Mouse (Mus musculus) midbrain, embryonic 11.5 days (tissue): ENCODE data around the gene Lgals3bp. TPM values are rescaled to one million over a fixed set of nuclear protein-coding genes. Genes with fewer than 3 reads are reported as not detected.

ENCODE experiments used
- ATAC-seq: fragments of 200-750 bp; cut with Nextera tagmentation; 2 replicates; pipeline ENCODE4 v1.8.0; 2017; ENCODE audit warnings: moderate TSS enrichment, moderate library complexity; ENCODE audit not compliant: low FRiP score
- DNase-seq: peaks from one replicate; pipeline ENCODE4 v3.0.0; 2015; ENCODE audit warnings: low spot score; ENCODE audit errors: missing footprints
- H3K27ac ChIP-seq: fragments of 300-500 bp; sonication (generic); 2 replicates; pipeline ENCODE4 v1.5.1; 2014; ENCODE audit warnings: low read depth, low read length
- H3K27me3 ChIP-seq: fragments of 300-500 bp; sonication (generic); 2 replicates; pipeline ENCODE4 v1.6.1; 2014; ENCODE audit warnings: mild to moderate bottlenecking, low read length, moderate library complexity, mixed read lengths; ENCODE audit not compliant: control insufficient read depth, insufficient read depth
- H3K36me3 ChIP-seq: fragments of 300-500 bp; sonication (generic); 2 replicates; pipeline ENCODE4 v1.6.1; 2014; ENCODE audit warnings: mild to moderate bottlenecking, low read length, moderate library complexity, mixed read lengths; ENCODE audit not compliant: control insufficient read depth, insufficient read depth
- H3K4me1 ChIP-seq: fragments of 300-500 bp; sonication (generic); 2 replicates; pipeline ENCODE4 v1.6.1; 2014; ENCODE audit warnings: low read length; ENCODE audit not compliant: control insufficient read depth, insufficient read depth
- H3K4me2 ChIP-seq: fragments of 300-500 bp; sonication (generic); 2 replicates; pipeline ENCODE4 v1.6.1; 2014; ENCODE audit warnings: mild to moderate bottlenecking, moderate library complexity
- H3K4me3 ChIP-seq: fragments of 300-500 bp; sonication (generic); 2 replicates; pipeline ENCODE4 v1.5.1; 2014; ENCODE audit warnings: low read depth, low read length
- H3K9ac ChIP-seq: fragments of 300-500 bp; sonication (generic); 2 replicates; pipeline ENCODE4 v1.6.1; 2014; ENCODE audit warnings: low read length
- H3K9me3 ChIP-seq: fragments of 300-500 bp; sonication (generic); 2 replicates; pipeline ENCODE4 v1.6.1; 2016; ENCODE audit warnings: low read length; ENCODE audit not compliant: control insufficient read depth
- WGBS: fragments of 180-500 bp; shearing (Covaris S2); extraction: QIAGEN DNeasy Blood & Tissue Kit; methylation state at CpG from one replicate; pipeline ENCODE4 v1.1.7; 2014; 5-methylcytosine and 5-hydroxymethylcytosine counted together
- polyA plus RNA-seq: library from polyadenylated mRNA; unstranded; fragments of >200 nt; fragmentation: Nextera tagmentation; extraction: Ambion mirVana; gene quantifications from 2 replicates; pipeline ENCODE4 v1.2.1, GENCODE M21; 2014

Gene Lgals3bp
- polyA plus RNA-seq, 1 experiment from 2014 or later = 1.8 TPM

GRCm38 (mm10) chr11:118415630-118416029 lies 13.7 kb upstream of the Lgals3bp start:
- Histone ChIP-seq H3K9me3 (no peaks in the 10 kb centered on the region), H3K4me1 (peaks cover 14% of the 10 kb centered on the region), H3K4me3 (no peak overlapping the region), H3K36me3 (no peaks in the 10 kb centered on the region; the same call in 1 of the 2 replicates), H3K4me2 (no peak overlapping the region), H3K27me3 (no peaks in the 10 kb centered on the region), H3K27ac (no peak overlapping the region), H3K9ac (no peak overlapping the region)
- ATAC-seq (no peak), DNase-seq (no peak)
- WGBS = 83% methylated on average over 6 of the region's 6 CpGs

GRCm38 (mm10) chr11:118414270-118414669 lies 12.4 kb upstream of the Lgals3bp start:
- H3K9ac ChIP-seq = no peak overlapping the region
- ATAC-seq (no peak), DNase-seq (no peak)
- no peak overlapping the region for H3K4me2 ChIP-seq
- no peaks in the 10 kb centered on the region for H3K9me3 ChIP-seq
- H3K27me3 ChIP-seq = no peaks in the 10 kb centered on the region
- no peaks in the 10 kb centered on the region; the same call in 1 of the 2 replicates for H3K36me3 ChIP-seq
- H3K4me1 ChIP-seq = peaks cover 8% of the 10 kb centered on the region
- no peak overlapping the region for H3K4me3 ChIP-seq
- 88% methylated on average over 5 of the region's 5 CpGs for WGBS
- H3K27ac ChIP-seq = no peak overlapping the region

- DNase-seq = no peak
These were observed 11.2 kb upstream of the Lgals3bp start for GRCm38 (mm10) chr11:118413055-118413454.

GRCm38 (mm10) chr11:118412601-118413000 lies 10.7 kb upstream of the Lgals3bp start:
- H3K4me3 ChIP-seq = no peak overlapping the region
- no peaks in the 10 kb centered on the region for H3K27me3 ChIP-seq
- no peaks in the 10 kb centered on the region; the same call in 1 of the 2 replicates for H3K4me1 ChIP-seq
- no peak for ATAC-seq
- H3K9me3 ChIP-seq = no peaks in the 10 kb centered on the region
- H3K9ac ChIP-seq = no peak overlapping the region
- H3K36me3 ChIP-seq = peaks cover 4% of the 10 kb centered on the region; the same call in 1 of the 2 replicates
- H3K27ac ChIP-seq = no peak overlapping the region
- no peak overlapping the region for H3K4me2 ChIP-seq
- no peak for DNase-seq
- WGBS = 95% methylated on average over 2 of the region's 2 CpGs

More at GRCm38 (mm10) chr11:118413055-118413454, 11.2 kb upstream of the Lgals3bp start:
- 92% methylated on average over 4 of the region's 4 CpGs for WGBS
- H3K4me3 ChIP-seq = no peak overlapping the region
- H3K9me3 ChIP-seq = no peaks in the 10 kb centered on the region
- no peak overlapping the region for H3K4me2 ChIP-seq
- H3K27ac ChIP-seq = no peak overlapping the region
- H3K9ac ChIP-seq = no peak overlapping the region
- H3K27me3 ChIP-seq = no peaks in the 10 kb centered on the region
- peaks cover 4% of the 10 kb centered on the region for H3K4me1 ChIP-seq
- H3K36me3 ChIP-seq = peaks cover 4% of the 10 kb centered on the region; the same call in 1 of the 2 replicates
- ATAC-seq = no peak

- Histone ChIP-seq H3K9me3 (no peaks in the 10 kb centered on the region), H3K4me2 (no peak overlapping the region), H3K27me3 (no peaks in the 10 kb centered on the region), H3K4me3 (no peak overlapping the region), H3K4me1 (no peaks in the 10 kb centered on the region), H3K27ac (no peak overlapping the region), H3K36me3 (peaks cover 4% of the 10 kb centered on the region), H3K9ac (no peak overlapping the region)
- DNase-seq (no peak), ATAC-seq (no peak)
- WGBS = 90% methylated on average over 8 of the region's 8 CpGs
These were observed 9.4 kb upstream of the Lgals3bp start for GRCm38 (mm10) chr11:118411271-118411670.

GRCm38 (mm10) chr11:118410479-118410878 lies 8.6 kb upstream of the Lgals3bp start:
- Histone ChIP-seq H3K27ac (no peak overlapping the region), H3K4me1 (no peaks in the 10 kb centered on the region), H3K9me3 (no peaks in the 10 kb centered on the region), H3K9ac (no peak overlapping the region), H3K27me3 (no peaks in the 10 kb centered on the region), H3K36me3 (peaks cover 4% of the 10 kb centered on the region), H3K4me2 (no peak overlapping the region), H3K4me3 (no peak overlapping the region)
- ATAC-seq (no peak), DNase-seq (no peak)
- WGBS = 93% methylated on average over 10 of the region's 10 CpGs

GRCm38 (mm10) chr11:118410073-118410444 lies 8.2 kb upstream of the Lgals3bp start:
- H3K9ac ChIP-seq = no peak overlapping the region
- H3K4me2 ChIP-seq = no peak overlapping the region
- no peaks in the 10 kb centered on the region for H3K4me1 ChIP-seq
- no peak overlapping the region for H3K27ac ChIP-seq
- H3K27me3 ChIP-seq = no peaks in the 10 kb centered on the region
- H3K9me3 ChIP-seq = no peaks in the 10 kb centered on the region
- WGBS = 77% methylated on average over 1 of the region's 1 CpGs
- H3K4me3 ChIP-seq = no peak overlapping the region
- no peak for ATAC-seq
- H3K36me3 ChIP-seq = peaks cover 4% of the 10 kb centered on the region
- DNase-seq = no peak

- no peaks in the 10 kb centered on the region for H3K9me3 ChIP-seq
- ATAC-seq (no peak), DNase-seq (no peak)
- no peaks in the 10 kb centered on the region for H3K4me1 ChIP-seq
- no peak overlapping the region for H3K27ac ChIP-seq
- peaks cover 4% of the 10 kb centered on the region for H3K36me3 ChIP-seq
- WGBS = 87% methylated on average over 12 of the region's 12 CpGs
- no peaks in the 10 kb centered on the region for H3K27me3 ChIP-seq
- no peak overlapping the region for H3K9ac ChIP-seq
- no peak overlapping the region for H3K4me2 ChIP-seq
- no peak overlapping the region for H3K4me3 ChIP-seq
These were observed 7.5 kb upstream of the Lgals3bp start for GRCm38 (mm10) chr11:118409106-118410072.

GRCm38 (mm10) chr11:118408051-118408740 lies 6.3 kb upstream of the Lgals3bp start:
- no peak overlapping the region for H3K9ac ChIP-seq
- no peak overlapping the region for H3K4me3 ChIP-seq
- H3K9me3 ChIP-seq = no peaks in the 10 kb centered on the region
- H3K27me3 ChIP-seq = no peaks in the 10 kb centered on the region
- no peak for ATAC-seq
- no peaks in the 10 kb centered on the region for H3K4me1 ChIP-seq
- DNase-seq = no peak
- H3K4me2 ChIP-seq = no peak overlapping the region
- 86% methylated on average over 18 of the region's 18 CpGs for WGBS
- H3K27ac ChIP-seq = no peak overlapping the region
- peaks cover 4% of the 10 kb centered on the region for H3K36me3 ChIP-seq
